Mouse (Mus musculus) stomach, embryonic 14.5 days (tissue): ENCODE measurements around the gene Pnliprp1. TPM values are rescaled to one million over a fixed set of nuclear protein-coding genes. Genes with fewer than 3 reads are reported as not detected.

Source experiments
- ATAC-seq: fragments of 200-750 bp; cut with Nextera tagmentation; 2 replicates; pipeline ENCODE4 v1.8.0; 2017; ENCODE audit warnings: low read depth, moderate TSS enrichment; ENCODE audit not compliant: insufficient number of reproducible peaks, insufficient read depth, low FRiP score
- H3K27ac ChIP-seq: fragments of 300-500 bp; sonication (generic); 2 replicates; pipeline ENCODE4 v1.5.1; 2014; ENCODE audit warnings: mild to moderate bottlenecking, low read length, moderate library complexity, mixed read lengths
- H3K27me3 ChIP-seq: fragments of 300-500 bp; sonication (generic); 2 replicates; pipeline ENCODE4 v1.6.1; 2014; ENCODE audit warnings: low read length, control low read depth, mixed read lengths; ENCODE audit not compliant: control insufficient read depth, insufficient read depth
- H3K36me3 ChIP-seq: fragments of 300-500 bp; sonication (generic); 2 replicates; pipeline ENCODE4 v1.6.1; 2014; ENCODE audit warnings: mild to moderate bottlenecking, control low read depth, low read length, moderate library complexity, mixed read lengths; ENCODE audit not compliant: control insufficient read depth, insufficient read depth
- H3K4me1 ChIP-seq: fragments of 300-500 bp; sonication (generic); 2 replicates; pipeline ENCODE4 v1.6.1; 2014; ENCODE audit warnings: low read length, control low read depth, mixed read lengths; ENCODE audit not compliant: control insufficient read depth, insufficient read depth
- H3K4me2 ChIP-seq: fragments of 300-500 bp; sonication (generic); replicated peaks from 2 replicates; pipeline ENCODE4 v1.6.1; 2014; ENCODE audit warnings: low read depth, low read length, control low read depth
- H3K4me3 ChIP-seq: fragments of 300-500 bp; sonication (generic); 2 replicates; pipeline ENCODE4 v1.5.1; 2014; ENCODE audit warnings: low read depth, low read length, control low read depth
- H3K9ac ChIP-seq: fragments of 300-500 bp; sonication (generic); replicated peaks from 2 replicates; pipeline ENCODE4 v1.6.1; 2014; ENCODE audit warnings: low read depth, mild to moderate bottlenecking, control low read depth, low read length, moderate library complexity, mixed read lengths
- H3K9me3 ChIP-seq: fragments of 300-500 bp; sonication (generic); 2 replicates; pipeline ENCODE4 v1.6.1; 2016; ENCODE audit warnings: low read depth, low read length, control low read depth; ENCODE audit not compliant: control insufficient read depth
- WGBS: fragments of 180-500 bp; shearing (Covaris S2); extraction: QIAGEN DNeasy Blood & Tissue Kit; methylation state at CpG from one replicate; pipeline ENCODE4 v1.1.7; 2014; 5-methylcytosine and 5-hydroxymethylcytosine counted together
- polyA plus RNA-seq: library from polyadenylated mRNA; unstranded; fragments of >200 nt; fragmentation: Nextera tagmentation; extraction: Ambion mirVana; gene quantifications from 2 replicates; pipeline ENCODE4 v1.2.1, GENCODE M21; 2014

Gene Pnliprp1
- polyA plus RNA-seq, 1 experiment from 2014 or later: not detected

- no peaks in the 10 kb centered on the region for H3K36me3 ChIP-seq
- no peak for ATAC-seq
- WGBS: 58% methylated on average over 4 of the region's 4 CpGs
Observed at GRCm38 (mm10) chr19:58758871-58759270, 30.2 kb downstream of the Pnliprp1 start.

GRCm38 (mm10) chr19:58759423-58759822, 30.7 kb downstream of the Pnliprp1 start, which contains the start of gene Pnliprp2:
Gene Pnliprp2 (plus strand): TSS chr19:58759719.
- H3K4me3 ChIP-seq: no peak within 1 kb of the TSS
- H3K27ac ChIP-seq: no peak within 1 kb of the TSS
- WGBS: 31% methylated on average over 9 of the region's 9 CpGs
- no peak within 1 kb of the TSS for H3K9ac ChIP-seq
- no peaks in the 10 kb centered on the region for H3K27me3 ChIP-seq
- peak; percentile 81 for ATAC-seq
- no peaks in the 10 kb centered on the region for H3K9me3 ChIP-seq
- H3K4me1 ChIP-seq: no peaks in the 10 kb centered on the region
- H3K36me3 ChIP-seq: no peaks in the 10 kb centered on the region
- no peak within 1 kb of the TSS for H3K4me2 ChIP-seq

More at GRCm38 (mm10) chr19:58758871-58759270, 30.2 kb downstream of the Pnliprp1 start:
- Histone ChIP-seq H3K27me3 (no peaks in the 10 kb centered on the region), H3K4me1 (no peaks in the 10 kb centered on the region), H3K9ac (no peak overlapping the region), H3K4me2 (no peak overlapping the region), H3K9me3 (no peaks in the 10 kb centered on the region), H3K27ac (no peak overlapping the region), H3K4me3 (no peak overlapping the region)

- no peaks in the 10 kb centered on the region for H3K36me3 ChIP-seq
- no peak overlapping the region for H3K9ac ChIP-seq
- no peaks in the 10 kb centered on the region for H3K9me3 ChIP-seq
- H3K27me3 ChIP-seq: no peaks in the 10 kb centered on the region
- peak; percentile 50; the same call in 1 of the 2 replicates for ATAC-seq
- H3K4me1 ChIP-seq: no peaks in the 10 kb centered on the region
- no peak overlapping the region for H3K4me2 ChIP-seq
- H3K4me3 ChIP-seq: no peak overlapping the region
- WGBS: 32% methylated on average over 6 of the region's 6 CpGs
- H3K27ac ChIP-seq: no peak overlapping the region
Observed at GRCm38 (mm10) chr19:58762316-58762715, 33.6 kb downstream of the Pnliprp1 start.

GRCm38 (mm10) chr19:58762848-58763541, 34.3 kb downstream of the Pnliprp1 start:
- WGBS: 12% methylated on average over 12 of the region's 12 CpGs

GRCm38 (mm10) chr19:58767329-58767728, 38.6 kb downstream of the Pnliprp1 start:
- H3K9me3 ChIP-seq: no peaks in the 10 kb centered on the region
- no peak overlapping the region for H3K27ac ChIP-seq
- H3K9ac ChIP-seq: no peak overlapping the region
- no peak for ATAC-seq
- H3K4me3 ChIP-seq: no peak overlapping the region
- no peaks in the 10 kb centered on the region for H3K27me3 ChIP-seq
- H3K36me3 ChIP-seq: no peaks in the 10 kb centered on the region
- H3K4me1 ChIP-seq: no peaks in the 10 kb centered on the region
- 89% methylated on average over 6 of the region's 6 CpGs for WGBS
- no peak overlapping the region for H3K4me2 ChIP-seq

More at GRCm38 (mm10) chr19:58762848-58763541, 34.3 kb downstream of the Pnliprp1 start:
- Histone ChIP-seq H3K27ac (no peak overlapping the region), H3K36me3 (no peaks in the 10 kb centered on the region), H3K4me2 (no peak overlapping the region), H3K9ac (no peak overlapping the region), H3K4me3 (no peak overlapping the region), H3K9me3 (no peaks in the 10 kb centered on the region), H3K27me3 (no peaks in the 10 kb centered on the region), H3K4me1 (no peaks in the 10 kb centered on the region)
- peak; percentile 54; the same call in 1 of the 2 replicates for ATAC-seq

- H3K27ac ChIP-seq: no peak overlapping the region
- H3K27me3 ChIP-seq: no peaks in the 10 kb centered on the region
- no peak overlapping the region for H3K9ac ChIP-seq
- 63% methylated on average over 5 of the region's 5 CpGs for WGBS
- H3K4me3 ChIP-seq: no peak overlapping the region
- H3K4me1 ChIP-seq: no peaks in the 10 kb centered on the region
- H3K4me2 ChIP-seq: no peak overlapping the region
- H3K36me3 ChIP-seq: no peaks in the 10 kb centered on the region
- no peak for ATAC-seq
- H3K9me3 ChIP-seq: no peaks in the 10 kb centered on the region
Observed at GRCm38 (mm10) chr19:58776461-58776860, 47.8 kb downstream of the Pnliprp1 start.

GRCm38 (mm10) chr19:58781566-58781965, 52.9 kb downstream of the Pnliprp1 start:
- no peak for ATAC-seq
- Histone ChIP-seq H3K27ac (no peak overlapping the region), H3K36me3 (no peaks in the 10 kb centered on the region), H3K4me2 (no peak overlapping the region), H3K27me3 (no peaks in the 10 kb centered on the region), H3K9ac (no peak overlapping the region), H3K4me1 (no peaks in the 10 kb centered on the region), H3K4me3 (no peak overlapping the region), H3K9me3 (no peaks in the 10 kb centered on the region)
- WGBS: 69% methylated on average over 4 of the region's 4 CpGs

GRCm38 (mm10) chr19:58783938-58784337, 55.3 kb downstream of the Pnliprp1 start:
- WGBS: 49% methylated on average over 7 of the region's 7 CpGs
- no peaks in the 10 kb centered on the region for H3K36me3 ChIP-seq
- no peak for ATAC-seq
- H3K9me3 ChIP-seq: no peaks in the 10 kb centered on the region
- H3K27me3 ChIP-seq: no peaks in the 10 kb centered on the region
- no peak overlapping the region for H3K4me2 ChIP-seq
- no peak overlapping the region for H3K4me3 ChIP-seq
- H3K4me1 ChIP-seq: no peaks in the 10 kb centered on the region
- no peak overlapping the region for H3K9ac ChIP-seq
- H3K27ac ChIP-seq: no peak overlapping the region

GRCm38 (mm10) chr19:58789194-58789593, 60.5 kb downstream of the Pnliprp1 start:
- WGBS: 70% methylated on average over 11 of the region's 11 CpGs
- H3K9me3 ChIP-seq: no peaks in the 10 kb centered on the region
- no peak for ATAC-seq
- H3K9ac ChIP-seq: no peak overlapping the region
- no peaks in the 10 kb centered on the region for H3K36me3 ChIP-seq
- no peak overlapping the region for H3K4me2 ChIP-seq
- no peak overlapping the region for H3K27ac ChIP-seq
- no peak overlapping the region for H3K4me3 ChIP-seq
- no peaks in the 10 kb centered on the region for H3K4me1 ChIP-seq
- H3K27me3 ChIP-seq: no peaks in the 10 kb centered on the region
